Mouse (Mus musculus): ENCODE measurements around the gene 4933400A11Rik. TPM values are rescaled to one million over a fixed set of nuclear protein-coding genes. Genes with fewer than 3 reads are reported as not detected.
A peak's percentile ranks its signal among the peaks of the same experiment; 100 is the strongest.

4933400A11Rik gene
- total and polyA plus RNA-seq, 2 experiments from 2014 or later = not detected

GRCm38 (mm10) chrX:169811318-169811717 lies 31.9 kb upstream of the 4933400A11Rik start:
- ATAC-seq (ENCODE audit: low FRiP score) = no peak
- no peaks in the 10 kb centered on the region for H3K9me3 ChIP-seq (ENCODE audit: low read length)

GRCm38 (mm10) chrX:169807744-169808143 lies 28.3 kb upstream of the 4933400A11Rik start:
- no peak for TF ChIP-seq CTCF (IDR thresholded peaks at IDR 0.05)
- no peak for ATAC-seq (ENCODE audit: low FRiP score)
- DNase-seq (ENCODE audit: low spot score) = no peak
- Histone ChIP-seq H3K4me1 (ENCODE audit: insufficient read depth, low read length) (no peaks in the 10 kb centered on the region), H3K27me3 (ENCODE audit: insufficient read depth, low read length) (no peaks in the 10 kb centered on the region), H3K9ac (replicated peaks; ENCODE audit: low read length, poor library complexity, severe bottlenecking) (no peak overlapping the region), H3K36me3 (ENCODE audit: insufficient read depth, low read length) (no peaks in the 10 kb centered on the region), H3K9me3 (ENCODE audit: low read length) (no peaks in the 10 kb centered on the region), H3K4me2 (ENCODE audit: low read depth, low read length, poor library complexity, severe bottlenecking) (no peak overlapping the region), H3K4me3 (ENCODE audit: low read depth, low read length) (no peak overlapping the region), H3K27ac (ENCODE audit: low read depth, low read length) (no peak overlapping the region)
- 68% methylated on average over 3 of the region's 3 CpGs for WGBS

More at GRCm38 (mm10) chrX:169811318-169811717, 31.9 kb upstream of the 4933400A11Rik start:
- Histone ChIP-seq H3K9ac (replicated peaks; ENCODE audit: low read length, poor library complexity, severe bottlenecking) (no peak overlapping the region), H3K36me3 (ENCODE audit: insufficient read depth, low read length) (no peaks in the 10 kb centered on the region), H3K4me3 (ENCODE audit: low read depth, low read length) (no peak overlapping the region), H3K27ac (ENCODE audit: low read depth, low read length) (no peak overlapping the region), H3K4me2 (ENCODE audit: low read depth, low read length, poor library complexity, severe bottlenecking) (no peak overlapping the region), H3K27me3 (ENCODE audit: insufficient read depth, low read length) (no peaks in the 10 kb centered on the region), H3K4me1 (ENCODE audit: insufficient read depth, low read length) (no peaks in the 10 kb centered on the region)
- 58% methylated on average over 5 of the region's 5 CpGs for WGBS
- no peak for DNase-seq (ENCODE audit: low spot score)
- no peak for TF ChIP-seq CTCF (IDR thresholded peaks at IDR 0.05)

DNA sequence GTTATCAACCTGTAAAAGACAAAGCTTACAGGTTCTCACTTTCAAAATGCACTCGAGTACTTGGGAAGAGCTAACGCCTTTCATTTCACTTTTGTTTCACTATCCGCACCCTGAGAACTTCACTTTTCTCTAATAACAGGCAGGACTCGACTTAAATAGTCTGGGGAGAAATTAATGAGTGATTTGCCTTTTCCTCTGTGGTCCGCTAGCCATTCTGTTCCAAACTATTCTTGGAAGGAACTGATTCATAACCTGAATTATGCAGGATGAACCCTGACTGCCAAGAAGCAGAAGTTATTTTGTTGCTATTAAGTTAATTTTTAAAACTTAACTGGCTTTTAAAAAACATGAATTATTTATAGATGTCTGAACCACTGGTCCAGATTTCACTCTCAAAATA lies 26.4 kb upstream of the 4933400A11Rik start:
- Histone ChIP-seq H3K4me1 (ENCODE audit: insufficient read depth, low read length) (no peaks in the 10 kb centered on the region), H3K9me3 (ENCODE audit: low read length) (no peaks in the 10 kb centered on the region), H3K4me2 (ENCODE audit: low read depth, low read length, poor library complexity, severe bottlenecking) (no peak overlapping the region), H3K36me3 (ENCODE audit: insufficient read depth, low read length) (no peaks in the 10 kb centered on the region), H3K9ac (replicated peaks; ENCODE audit: low read length, poor library complexity, severe bottlenecking) (no peak overlapping the region), H3K27ac (ENCODE audit: low read depth, low read length) (no peak overlapping the region), H3K4me3 (ENCODE audit: low read depth, low read length) (no peak overlapping the region), H3K27me3 (ENCODE audit: insufficient read depth, low read length) (no peaks in the 10 kb centered on the region)
- 67% methylated on average over 5 of the region's 5 CpGs for WGBS
- DNase-seq (ENCODE audit: low spot score) = no peak
- no peak for ATAC-seq (ENCODE audit: low FRiP score)
- TF ChIP-seq CTCF (IDR thresholded peaks at IDR 0.05) = no peak

GRCm38 (mm10) chrX:169800238-169800637 lies 20.8 kb upstream of the 4933400A11Rik start:
- no peak for TF ChIP-seq CTCF (IDR thresholded peaks at IDR 0.05)
- no peak for DNase-seq (ENCODE audit: low spot score)
- 37% methylated on average over 4 of the region's 4 CpGs for WGBS

DNA sequence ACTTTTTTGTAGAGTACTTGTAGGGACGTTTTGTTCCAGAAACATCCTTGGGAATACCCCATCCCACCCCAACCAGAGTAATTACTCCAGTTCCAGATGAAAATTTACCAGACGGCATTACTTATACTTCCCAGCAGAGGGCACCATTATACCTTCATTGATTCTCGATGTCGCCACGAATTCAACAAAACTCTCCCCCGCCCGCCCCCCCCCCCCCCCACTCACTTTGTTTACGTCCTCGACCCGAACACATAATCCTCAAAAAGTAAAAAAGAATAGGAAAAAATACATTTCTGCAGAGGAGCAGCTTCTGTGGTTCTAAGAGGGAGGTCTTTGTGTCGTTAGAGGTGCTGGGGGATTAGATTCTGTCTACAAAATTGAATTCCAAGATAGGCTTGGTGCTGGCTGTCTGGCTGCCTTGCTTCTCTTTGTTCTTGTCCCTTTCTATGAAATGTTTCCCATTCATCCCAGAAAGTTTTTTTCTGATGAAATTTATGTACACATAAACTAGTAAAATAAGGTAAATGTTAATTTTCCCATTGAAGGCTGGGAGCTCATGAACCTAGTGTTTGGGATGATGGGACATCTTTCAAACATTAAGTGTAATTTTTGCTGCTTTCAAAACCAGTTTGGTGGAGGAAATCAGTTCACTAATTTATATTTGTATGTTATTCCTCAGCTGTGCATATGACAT lies 19.7 kb upstream of the 4933400A11Rik start:
- Histone ChIP-seq H3K9me3 (ENCODE audit: low read length) (no peaks in the 10 kb centered on the region), H3K4me2 (ENCODE audit: low read depth, low read length, poor library complexity, severe bottlenecking) (0 out of 2 replicates have a peak overlapping the region, but pooled peaks have one; percentile 12), H3K27ac (ENCODE audit: low read depth, low read length) (no peak overlapping the region), H3K4me3 (ENCODE audit: low read depth, low read length) (peak overlapping the region; percentile 18), H3K27me3 (ENCODE audit: insufficient read depth, low read length) (no peaks in the 10 kb centered on the region), H3K4me1 (ENCODE audit: insufficient read depth, low read length) (no peaks in the 10 kb centered on the region), H3K36me3 (ENCODE audit: insufficient read depth, low read length) (no peaks in the 10 kb centered on the region), H3K9ac (replicated peaks; ENCODE audit: low read length, poor library complexity, severe bottlenecking) (no peak overlapping the region)
- peak; percentile 59 for DNase-seq (ENCODE audit: low spot score)
- peak; percentile 64 for TF ChIP-seq CTCF (IDR thresholded peaks at IDR 0.05)
- no peak for ATAC-seq (ENCODE audit: low FRiP score)
- WGBS = 10% methylated on average over 10 of the region's 11 CpGs

More at GRCm38 (mm10) chrX:169800238-169800637, 20.8 kb upstream of the 4933400A11Rik start:
- no peak overlapping the region for H3K4me2 ChIP-seq (ENCODE audit: low read depth, low read length, poor library complexity, severe bottlenecking)
- H3K9me3 ChIP-seq (ENCODE audit: low read length) = no peaks in the 10 kb centered on the region
- no peaks in the 10 kb centered on the region for H3K36me3 ChIP-seq (ENCODE audit: insufficient read depth, low read length)
- H3K27me3 ChIP-seq (ENCODE audit: insufficient read depth, low read length) = no peaks in the 10 kb centered on the region
- H3K9ac ChIP-seq (replicated peaks; ENCODE audit: low read length, poor library complexity, severe bottlenecking) = no peak overlapping the region
- no peak for ATAC-seq (ENCODE audit: low FRiP score)
- no peak overlapping the region for H3K27ac ChIP-seq (ENCODE audit: low read depth, low read length)
- H3K4me1 ChIP-seq (ENCODE audit: insufficient read depth, low read length) = no peaks in the 10 kb centered on the region
- H3K4me3 ChIP-seq (ENCODE audit: low read depth, low read length) = no peak overlapping the region

- H3K27me3 ChIP-seq (ENCODE audit: insufficient read depth, low read length) = no peaks in the 10 kb centered on the region
- no peak for DNase-seq (ENCODE audit: low spot score)
- H3K27ac ChIP-seq (ENCODE audit: low read depth, low read length) = no peak overlapping the region
- ATAC-seq (ENCODE audit: low FRiP score) = no peak
- H3K9me3 ChIP-seq (ENCODE audit: low read length) = no peaks in the 10 kb centered on the region
- WGBS = 50% methylated on average over 3 of the region's 3 CpGs
- no peak for TF ChIP-seq CTCF (IDR thresholded peaks at IDR 0.05)
- no peaks in the 10 kb centered on the region for H3K4me1 ChIP-seq (ENCODE audit: insufficient read depth, low read length)
- H3K4me3 ChIP-seq (ENCODE audit: low read depth, low read length) = no peak overlapping the region
- H3K4me2 ChIP-seq (ENCODE audit: low read depth, low read length, poor library complexity, severe bottlenecking) = no peak overlapping the region
- no peak overlapping the region for H3K9ac ChIP-seq (replicated peaks; ENCODE audit: low read length, poor library complexity, severe bottlenecking)
- no peaks in the 10 kb centered on the region for H3K36me3 ChIP-seq (ENCODE audit: insufficient read depth, low read length)
Measured at GRCm38 (mm10) chrX:169797148-169797547, 17.7 kb upstream of the 4933400A11Rik start.
